Mouse (Mus musculus) ES-CJ7 (cell line): ENCODE measurements around the gene Cenpv.
A peak's percentile ranks its signal among the peaks of the same experiment; 100 is the strongest.

Source experiments
- DNase-seq: peaks from one replicate; pipeline ENCODE4 v3.0.0; 2011; ENCODE audit warnings: low read depth, low spot score

Gene Cenpv

DNA sequence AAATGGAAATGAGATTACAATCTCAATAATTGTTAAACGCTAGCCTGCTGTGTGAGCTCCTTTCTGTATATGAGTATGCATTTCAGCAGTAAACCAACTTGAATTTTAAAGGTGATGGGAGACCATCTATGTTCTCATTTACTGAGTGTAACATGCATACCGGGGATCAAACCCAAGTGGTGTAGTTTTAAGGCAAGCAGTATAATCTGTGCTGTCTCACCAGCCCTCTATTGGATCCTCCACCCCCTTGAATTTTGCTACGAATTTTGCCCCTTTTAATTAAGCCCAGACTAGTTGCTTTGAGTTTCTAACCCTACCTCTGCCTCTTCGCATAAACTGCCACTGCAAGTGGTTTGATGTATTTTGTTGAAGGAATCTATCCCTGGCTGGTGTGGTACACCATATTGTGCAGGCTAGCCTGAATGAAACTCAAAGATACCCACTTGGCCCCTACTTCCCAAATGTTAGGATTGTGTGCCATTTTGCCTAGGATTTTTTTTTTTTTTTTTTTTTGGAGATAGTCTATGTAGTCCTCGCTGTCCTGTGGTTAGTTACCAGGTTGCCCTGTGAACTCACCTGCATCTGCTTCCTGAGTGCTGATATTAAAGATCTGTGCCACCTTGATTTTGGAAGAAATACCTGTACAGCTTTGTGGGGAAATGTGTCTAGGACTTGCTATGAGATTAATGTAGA, 15.2 kb upstream of the Cenpv start:
- DNase-seq, result no peak

GRCm38 (mm10) chr11:62553633-62554032, 14.6 kb upstream of the Cenpv start:
- no peak for DNase-seq

- no peak for DNase-seq
Observed at GRCm38 (mm10) chr11:62553186-62553585, 14.1 kb upstream of the Cenpv start.

GRCm38 (mm10) chr11:62551226-62552119, 12.4 kb upstream of the Cenpv start:
- DNase-seq, result peak; percentile 90

DNA sequence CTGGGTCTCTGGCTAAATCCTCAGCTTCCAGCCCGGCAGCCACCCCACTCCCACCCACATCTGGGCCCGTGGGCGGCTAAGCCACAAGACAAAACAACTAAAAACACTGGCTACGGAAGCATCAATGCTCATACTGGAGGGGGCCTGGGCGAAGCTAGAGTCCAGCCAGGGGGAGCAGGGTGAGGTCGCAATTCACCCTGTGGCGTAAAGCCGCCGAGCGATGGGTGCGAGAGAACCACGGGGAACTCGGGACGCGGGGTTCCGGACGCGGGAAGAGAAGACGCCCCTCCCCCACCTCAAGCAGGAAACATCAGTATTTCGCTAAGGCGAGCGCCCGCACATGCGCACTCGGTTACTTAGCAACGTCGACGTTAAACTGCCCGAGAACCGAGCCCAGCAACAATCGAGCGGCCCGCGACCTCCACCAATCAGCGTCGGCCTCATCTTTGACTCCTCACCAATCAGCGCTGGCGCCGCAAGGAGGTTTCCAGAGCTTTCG, 11.7 kb upstream of the Cenpv start, which contains the start of gene Ubb:
Gene Ubb (plus strand): TSS at position 445 of the 499 bp plus-strand sequence.
- DNase-seq, result peak; percentile 100

- DNase-seq, result peak; percentile 93
Observed at GRCm38 (mm10) chr11:62550227-62550685, 11.2 kb upstream of the Cenpv start.

DNA sequence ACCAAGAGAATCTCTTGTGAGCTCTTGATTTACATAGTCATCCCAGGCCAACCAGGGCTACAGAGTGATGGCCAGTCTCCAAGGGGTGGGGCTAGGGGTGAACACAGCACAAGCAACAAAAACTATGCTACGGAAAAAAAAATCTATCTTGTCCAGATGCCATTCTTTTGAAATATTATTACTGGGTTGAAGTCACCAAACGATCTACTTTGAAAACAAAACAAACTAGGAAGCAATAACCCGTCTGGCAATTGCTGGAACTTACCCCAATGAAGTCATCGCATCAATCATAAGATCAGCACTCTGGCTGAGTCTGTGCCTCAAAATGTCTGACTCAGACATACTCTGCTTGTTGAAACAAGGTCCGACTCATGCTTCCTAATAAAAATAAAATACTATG, 10.7 kb upstream of the Cenpv start:
- DNase-seq, result peak; percentile 71

DNA sequence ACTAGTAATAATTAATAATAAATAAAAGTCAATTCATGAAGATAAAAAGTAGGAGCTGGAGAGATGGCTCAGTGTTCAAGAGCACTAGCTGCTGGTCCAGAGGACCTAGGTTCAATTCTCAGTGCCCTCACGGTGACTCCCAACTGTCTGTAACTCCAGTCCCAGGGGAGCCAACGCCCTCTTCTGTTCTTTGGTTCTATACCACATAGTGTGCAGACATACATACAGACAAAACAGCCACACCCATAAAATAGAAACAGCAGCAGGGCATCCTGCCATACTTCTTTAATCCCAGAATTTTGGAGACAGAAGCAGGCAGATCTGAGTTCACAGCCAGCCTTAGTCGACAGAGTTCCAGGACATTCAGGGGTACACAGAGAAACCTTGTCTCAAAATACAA, 4.9 kb upstream of the Cenpv start:
- DNase-seq, result peak; percentile 57

- no peak for DNase-seq
Observed at GRCm38 (mm10) chr11:62541581-62541980, 2.5 kb upstream of the Cenpv start.

GRCm38 (mm10) chr11:62540969-62541368, 1.9 kb upstream of the Cenpv start:
- DNase-seq, result no peak

- no peak for DNase-seq
Observed at GRCm38 (mm10) chr11:62540167-62540566, 1.1 kb upstream of the Cenpv start.

GRCm38 (mm10) chr11:62538321-62539088, 556 bp downstream of the Cenpv start:
- DNase-seq, result peak; percentile 64

DNA sequence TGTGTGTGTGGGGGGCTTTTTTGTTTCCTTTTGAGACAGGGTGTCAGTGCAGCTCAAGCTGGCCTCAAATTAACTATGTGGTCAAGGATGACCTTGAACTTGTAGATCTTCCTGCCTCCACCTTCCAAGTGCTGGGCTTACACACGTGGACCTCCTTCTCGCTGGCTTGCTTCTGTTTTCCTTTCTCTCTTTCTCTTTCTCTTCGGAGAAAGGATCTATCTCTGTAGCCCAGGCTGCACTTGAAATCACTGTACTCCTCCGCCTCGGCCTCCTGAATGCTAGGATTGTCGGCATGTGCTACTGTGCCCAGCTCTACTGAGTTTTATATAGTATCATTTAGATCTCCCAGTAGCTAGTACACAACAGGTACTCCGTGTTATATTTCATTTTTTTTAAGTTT, 1.5 kb downstream of the Cenpv start:
- peak; percentile 36 for DNase-seq

DNA sequence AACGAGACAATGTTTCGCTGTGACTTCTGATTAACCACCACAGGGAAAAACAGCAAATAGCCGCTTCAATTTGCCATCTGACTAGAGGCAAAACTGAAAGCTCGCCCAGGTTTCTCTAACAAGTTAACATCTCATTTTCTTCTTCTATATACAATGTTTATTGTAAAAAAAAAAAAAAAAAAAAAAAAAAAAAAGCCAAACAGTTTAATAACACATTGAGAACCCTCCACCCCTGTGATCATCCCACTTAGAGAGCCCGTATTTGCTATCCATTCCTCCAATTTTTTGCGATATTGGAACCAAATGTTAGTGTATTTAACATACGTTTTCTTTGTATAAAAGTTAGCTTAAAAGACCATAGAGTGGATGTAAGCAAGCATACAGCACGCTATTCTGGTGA, 2.0 kb downstream of the Cenpv start:
- DNase-seq, result no peak

- no peak for DNase-seq
Observed at GRCm38 (mm10) chr11:62522283-62522682, 16.8 kb downstream of the Cenpv start.

- peak; percentile 66 for DNase-seq
Observed at GRCm38 (mm10) chr11:62518991-62519390, 20.1 kb downstream of the Cenpv start.

DNA sequence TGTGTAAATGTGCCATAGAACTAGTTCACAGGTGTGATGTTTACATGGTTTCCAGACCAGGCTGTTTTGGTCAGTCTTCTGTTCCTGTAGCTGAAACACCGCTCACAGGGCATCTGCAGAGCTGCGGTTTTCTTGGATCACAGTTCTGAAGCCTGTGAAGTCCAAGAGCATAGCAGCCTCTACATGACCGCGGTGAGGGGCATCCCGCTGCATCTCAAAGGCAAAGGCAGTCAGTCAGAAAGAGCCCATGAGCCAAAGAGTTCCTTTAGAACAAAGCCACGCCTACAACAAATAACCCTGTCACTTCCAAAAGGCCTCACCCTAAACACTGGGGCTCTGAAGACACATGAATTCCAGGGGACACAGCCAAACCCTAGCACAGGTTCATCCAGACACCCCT, 25.8 kb downstream of the Cenpv start:
- DNase-seq, result peak; percentile 83

DNA sequence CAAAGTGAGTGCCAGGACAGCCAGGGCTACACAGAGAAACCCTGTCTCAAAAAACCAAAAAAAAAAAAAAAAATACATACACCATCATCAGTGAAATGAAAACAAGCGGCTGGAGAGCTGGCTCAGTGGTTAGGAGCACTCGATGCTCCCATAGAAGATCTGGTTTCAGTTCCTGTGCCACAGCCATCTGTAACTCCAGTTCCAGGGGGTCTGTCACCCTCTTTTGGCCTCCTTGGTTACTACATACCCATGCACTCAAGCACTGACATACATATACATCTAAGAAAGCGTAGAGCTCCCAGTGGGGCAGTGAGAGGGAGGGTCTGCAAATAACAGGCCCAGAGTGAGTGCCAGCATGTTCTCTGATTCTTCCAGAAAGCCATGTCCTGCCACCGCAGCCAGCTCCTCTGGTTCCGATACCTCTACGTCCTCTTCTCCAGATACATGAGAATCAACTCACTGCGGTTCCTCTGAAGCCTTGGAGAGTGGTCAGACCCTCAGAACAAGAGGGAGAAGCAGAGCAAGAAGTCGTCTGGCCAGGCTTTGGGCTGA, 26.5 kb downstream of the Cenpv start:
- peak; percentile 80 for DNase-seq

GRCm38 (mm10) chr11:62511444-62512202, 27.4 kb downstream of the Cenpv start:
- DNase-seq, result peak; percentile 99

- peak; percentile 99 for DNase-seq
Observed at GRCm38 (mm10) chr11:62510956-62511355, 28.1 kb downstream of the Cenpv start.

- DNase-seq, result no peak
Observed at GRCm38 (mm10) chr11:62509571-62509970, 29.5 kb downstream of the Cenpv start.
